Mouse (Mus musculus) lung, postnatal 36 days (tissue): Measurements from ENCODE around the gene Apeh.
A peak's percentile ranks its signal among the peaks of the same experiment; 100 is the strongest.

ENCODE experiments used
- DNase-seq: peaks from one replicate; pipeline ENCODE4 v3.0.0; 2022; ENCODE audit warnings: mixed read lengths

The Apeh gene

DNA sequence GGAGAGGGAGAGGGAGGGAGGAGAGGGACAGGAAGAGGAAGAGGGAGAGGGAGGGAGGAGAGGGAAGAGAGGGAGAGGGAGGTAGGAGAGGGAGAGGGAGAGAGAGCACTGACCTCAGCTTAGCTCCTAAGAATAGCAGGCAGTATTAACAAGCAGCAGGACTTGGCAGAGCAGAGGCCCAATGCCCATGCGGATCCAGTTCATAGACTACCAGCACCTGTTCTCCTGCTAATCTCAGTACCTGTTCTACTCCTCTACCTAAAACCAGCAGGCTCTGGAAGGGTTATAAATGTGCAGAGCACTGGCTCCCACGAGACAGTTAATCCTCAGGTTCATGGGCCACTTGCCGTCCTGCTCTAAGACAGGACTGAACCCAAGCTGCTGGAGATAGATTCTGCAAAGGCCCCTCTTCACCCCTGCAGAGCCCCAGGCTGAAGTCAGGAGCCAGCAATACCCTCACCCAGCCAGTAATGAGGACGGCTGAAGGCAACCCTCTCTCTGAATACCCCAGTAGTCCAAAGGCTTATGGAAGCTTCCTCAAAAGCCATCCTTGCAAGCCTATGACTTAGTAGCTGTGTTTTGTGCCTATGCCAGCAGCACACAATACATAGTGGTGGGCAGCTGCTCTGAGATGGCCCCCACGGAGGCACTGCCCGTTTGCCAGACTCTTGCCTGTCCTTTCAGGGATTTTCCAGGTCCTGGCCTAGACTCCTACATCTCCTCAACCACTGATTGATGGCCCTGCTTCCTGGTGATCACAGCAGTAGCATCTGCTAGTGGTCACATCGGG is 21.1 kb downstream of the Apeh start:
- DNase-seq, result no peak

DNA sequence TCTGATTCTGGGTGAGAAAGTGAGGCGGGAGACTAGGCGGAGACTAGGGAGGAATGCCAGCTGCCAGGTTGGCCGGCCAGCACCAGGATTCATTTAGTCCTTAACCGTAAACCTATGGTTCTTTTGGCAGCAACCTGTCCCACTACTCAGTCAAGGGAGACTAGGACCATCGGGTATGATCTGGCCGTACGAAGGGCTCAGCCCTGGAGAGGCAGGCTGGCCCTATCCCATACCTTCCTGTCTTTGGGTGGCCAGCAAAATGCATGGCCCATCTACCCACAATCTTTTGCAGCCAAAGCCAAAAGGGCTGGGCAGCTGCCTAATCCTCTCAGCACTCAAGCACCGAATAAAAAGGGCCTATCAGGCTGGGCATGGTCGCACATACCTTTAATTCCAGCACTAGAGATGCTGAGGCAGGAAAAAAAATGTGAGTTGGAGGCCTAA is 21.9 kb downstream of the Apeh start:
- DNase-seq, result no peak

DNA sequence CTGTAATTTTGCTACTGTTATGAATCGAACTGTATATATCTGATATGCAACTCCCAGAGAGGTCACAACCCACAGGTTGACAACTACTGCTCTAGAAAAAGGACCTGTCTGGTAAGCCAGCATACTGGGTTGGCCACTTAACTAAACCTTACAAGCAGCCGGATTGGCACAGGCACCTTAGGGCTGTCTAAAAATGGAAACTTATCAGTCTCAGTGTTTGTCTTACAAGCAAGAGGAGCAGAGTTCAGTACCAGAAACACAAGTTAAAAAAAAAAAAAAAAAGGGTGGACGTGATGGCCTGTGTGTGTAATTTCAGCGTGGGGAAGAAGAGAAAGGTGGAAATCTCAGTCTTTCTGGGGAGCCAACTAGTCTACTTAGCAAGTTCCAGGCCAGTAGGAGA is 22.6 kb downstream of the Apeh start:
- no peak for DNase-seq

DNA sequence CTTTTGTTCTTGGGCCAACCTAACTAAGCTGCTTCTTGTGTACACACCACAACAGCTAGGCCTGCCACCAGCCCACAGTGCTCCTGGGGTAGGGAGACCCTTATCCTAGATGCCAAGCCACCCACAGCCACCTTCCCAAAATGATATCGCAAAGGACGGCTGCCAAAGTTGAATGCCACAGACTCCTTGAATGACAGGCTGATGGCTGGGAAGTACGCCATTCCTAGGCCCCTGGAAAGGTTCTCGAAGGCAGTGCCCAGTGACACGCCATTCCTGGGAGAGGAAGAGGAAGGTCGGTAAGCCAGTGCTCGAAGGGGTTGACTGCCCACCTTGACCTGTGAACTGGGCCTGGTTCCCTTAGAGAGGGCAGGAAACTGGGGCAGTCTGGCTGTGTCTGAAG is 24.9 kb downstream of the Apeh start:
- DNase-seq, result no peak

DNA sequence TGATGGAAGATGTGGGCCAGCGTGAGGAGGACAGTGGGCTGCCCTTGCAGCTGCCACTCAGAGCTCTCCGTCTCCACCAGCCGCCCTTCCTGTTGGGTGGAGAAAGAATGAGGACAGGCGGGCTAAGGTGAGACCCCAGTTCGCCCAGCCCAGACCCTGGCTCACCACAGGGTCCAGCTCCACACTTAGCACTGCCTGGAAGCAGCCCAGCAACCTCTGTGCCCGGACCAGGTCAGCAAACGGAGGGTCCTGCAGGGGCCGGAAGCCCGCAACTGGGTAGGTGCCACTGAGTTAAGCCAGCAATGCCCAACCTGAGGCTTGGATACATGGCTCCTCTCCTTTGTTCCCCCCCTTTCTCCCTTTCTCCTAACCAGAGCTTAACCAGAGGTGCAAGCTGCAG is 25.4 kb downstream of the Apeh start:
- no peak for DNase-seq

DNA sequence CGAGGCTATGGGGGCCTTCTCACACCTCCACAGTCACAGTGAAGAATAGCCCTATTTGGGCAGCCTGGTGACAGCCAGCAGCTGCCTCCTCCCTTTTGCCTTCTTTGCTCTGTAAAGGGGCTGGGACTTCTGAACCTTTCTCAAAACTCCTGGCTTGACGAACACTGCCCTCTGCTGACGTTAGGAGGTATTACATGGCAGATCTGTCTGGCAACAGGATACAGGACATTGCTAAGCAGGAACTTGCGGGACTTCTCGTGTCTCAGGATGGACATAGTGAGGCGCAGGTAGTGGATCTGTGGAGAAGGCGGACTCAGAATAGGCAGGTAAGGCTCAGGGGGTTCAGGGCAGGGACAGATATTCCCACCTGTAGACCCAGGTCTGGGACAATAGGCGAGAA is 26.5 kb downstream of the Apeh start:
- DNase-seq, result peak; percentile 93

DNA sequence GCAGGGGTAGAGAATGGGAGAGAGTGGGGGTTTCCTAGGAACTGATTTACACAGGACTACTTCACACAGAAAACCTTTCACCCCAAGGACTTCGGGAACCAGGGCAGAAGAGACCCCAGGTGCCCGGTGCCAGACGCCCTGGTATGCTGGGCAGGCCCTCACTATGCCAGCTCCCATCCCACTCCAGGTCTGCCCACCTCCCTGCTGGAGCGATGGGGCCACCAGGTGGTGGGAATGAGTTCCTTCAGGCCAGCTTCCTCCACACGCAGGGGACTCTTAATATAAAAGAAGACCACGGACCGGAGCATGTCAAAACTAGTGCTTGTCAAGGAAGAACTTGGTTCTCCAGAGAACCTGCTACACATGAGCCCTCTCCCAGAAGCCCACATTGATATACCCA is 27.2 kb downstream of the Apeh start:
- DNase-seq, result no peak

DNA sequence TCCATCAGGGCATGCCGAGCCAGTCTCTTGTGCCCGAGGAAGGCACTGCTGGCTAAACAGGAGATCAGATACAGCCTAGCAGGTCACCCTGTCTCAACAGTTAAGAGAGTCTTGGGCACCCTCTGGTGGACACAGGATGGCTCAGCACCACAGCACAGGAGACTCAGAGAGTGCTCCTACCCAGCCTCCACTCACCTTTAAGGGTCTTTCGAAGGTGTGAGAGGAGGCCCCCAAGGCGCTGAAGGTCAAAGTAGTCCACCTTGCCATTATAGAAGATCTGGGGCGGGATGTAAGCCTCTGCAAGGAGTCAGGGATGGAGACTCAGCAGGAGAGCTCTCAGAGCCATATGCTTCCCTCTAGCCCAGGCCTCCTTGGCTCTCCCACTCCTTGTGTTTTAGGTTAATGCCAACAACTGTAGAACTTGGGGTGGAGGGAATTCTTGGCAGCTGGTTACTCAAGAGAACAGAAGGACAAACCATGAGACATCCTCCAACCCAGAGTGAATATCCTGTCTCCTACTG is 28.9 kb downstream of the Apeh start:
- peak; percentile 80 for DNase-seq

DNA sequence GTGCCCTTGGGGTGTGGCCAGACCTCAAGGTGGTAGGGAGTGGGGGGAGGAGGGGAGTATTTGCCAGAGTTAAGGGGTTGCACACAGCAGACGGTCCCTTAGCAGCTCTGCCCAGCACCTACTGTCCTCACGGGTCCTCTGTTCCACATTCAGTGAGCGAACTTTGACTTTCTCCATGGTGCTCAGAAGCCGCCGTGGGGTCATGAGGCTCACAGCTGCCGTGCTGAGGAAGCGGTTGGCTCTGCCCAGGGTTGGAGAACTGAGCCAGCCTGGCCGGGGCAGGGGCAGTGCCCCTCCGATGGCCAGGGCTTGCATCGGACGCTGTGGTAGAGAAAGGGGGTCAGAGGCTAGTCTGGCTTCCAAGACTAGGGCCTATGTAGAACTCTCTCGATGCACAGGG is 31.0 kb downstream of the Apeh start:
- DNase-seq, result no peak

DNA sequence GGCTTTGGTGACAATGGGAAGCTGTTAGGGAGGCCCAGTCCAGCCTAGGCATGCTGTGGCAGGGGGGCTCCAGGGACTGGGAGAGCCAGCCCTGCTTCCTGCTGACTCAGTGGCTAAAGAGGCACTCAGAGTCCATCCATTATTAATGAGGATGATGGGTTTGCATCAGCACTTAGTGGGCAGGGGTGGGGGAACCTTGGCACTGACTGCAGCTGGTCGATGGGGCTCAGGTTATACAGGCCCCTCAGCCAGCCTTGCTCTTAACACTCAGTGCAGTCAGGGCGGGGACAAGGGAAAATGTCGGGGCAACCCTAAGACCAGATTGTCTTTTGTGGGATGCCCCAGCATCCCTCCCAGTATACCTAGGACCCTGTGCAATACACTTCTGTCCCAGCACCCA is 32.3 kb downstream of the Apeh start:
- no peak for DNase-seq

DNA sequence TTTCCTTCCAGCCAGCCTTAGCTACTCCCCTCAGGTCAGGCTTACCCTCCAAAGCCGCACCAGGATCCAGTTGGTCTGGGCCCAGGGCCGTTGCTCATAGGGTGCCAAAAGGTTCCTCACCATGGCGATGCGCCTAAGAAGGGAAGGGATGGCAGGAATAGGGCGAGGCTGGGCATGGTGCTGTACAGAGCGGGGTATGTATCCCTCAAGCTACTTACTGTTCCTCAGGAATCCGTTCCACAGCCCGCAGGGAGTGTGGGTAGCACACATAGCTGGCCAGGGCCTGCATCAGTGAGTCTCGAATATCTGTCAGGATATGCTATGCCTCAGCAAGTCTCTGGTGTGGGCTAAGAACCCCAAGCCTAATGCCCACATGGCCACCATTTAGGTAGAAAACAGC is 36.1 kb downstream of the Apeh start:
- no peak for DNase-seq

DNA sequence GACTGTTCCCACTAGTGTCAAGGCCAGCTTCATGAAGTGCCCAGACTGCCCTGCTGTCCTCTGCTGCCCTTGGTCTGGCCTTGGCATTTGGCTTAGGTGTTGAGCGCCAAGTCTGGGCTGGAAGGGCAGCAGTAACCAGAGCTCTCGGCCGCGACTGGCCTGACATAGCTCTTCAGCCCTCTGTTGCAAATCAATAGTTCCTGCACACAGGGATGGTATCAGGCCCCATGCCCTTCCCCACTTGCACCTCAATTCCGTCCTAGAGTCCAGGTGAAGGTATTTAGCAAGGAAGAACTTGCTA is 37.2 kb downstream of the Apeh start:
- no peak for DNase-seq

DNA sequence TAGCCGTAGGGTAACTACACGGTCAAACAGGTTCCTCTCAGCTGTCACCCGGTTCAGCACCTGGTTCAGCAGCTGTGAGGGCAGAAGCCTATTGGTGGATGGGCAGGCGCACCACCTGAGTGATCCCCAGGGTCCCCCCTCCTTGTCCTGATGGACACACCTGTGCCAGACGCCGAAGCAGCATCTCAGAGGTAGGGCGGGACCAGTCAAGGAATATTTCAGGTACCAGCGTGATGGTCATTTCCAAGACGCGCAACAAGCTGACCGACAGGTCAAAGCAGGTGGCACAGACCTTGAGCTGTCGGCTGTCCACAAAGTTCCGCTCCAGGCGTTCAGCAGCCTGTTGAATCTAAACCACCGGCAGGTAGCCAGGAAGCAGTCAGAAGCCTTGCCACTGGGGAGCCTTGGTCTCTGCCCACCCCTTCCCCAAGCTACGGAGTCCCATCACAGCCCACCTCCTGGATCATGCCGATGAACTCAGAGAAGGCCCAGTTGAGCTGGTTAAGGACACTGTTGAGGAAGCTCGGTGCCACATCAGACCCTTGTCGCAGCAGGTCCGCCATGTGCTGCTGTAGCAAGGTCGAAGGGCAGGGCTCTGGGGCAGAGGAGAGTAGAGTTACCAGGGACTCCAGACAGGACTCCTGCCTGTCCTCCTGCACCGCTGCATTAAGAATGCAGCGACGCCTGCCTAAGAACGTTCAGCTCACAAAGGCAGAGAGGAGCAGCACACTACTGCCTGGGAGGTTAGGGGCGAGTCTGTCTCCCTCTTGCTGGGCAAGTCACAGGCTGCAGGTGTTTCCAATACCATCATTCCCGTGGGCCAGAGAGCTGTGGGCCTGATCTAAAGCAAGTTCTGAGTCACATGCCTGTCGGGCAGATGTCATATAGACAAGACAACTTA is 37.8 kb downstream of the Apeh start:
- no peak for DNase-seq

DNA sequence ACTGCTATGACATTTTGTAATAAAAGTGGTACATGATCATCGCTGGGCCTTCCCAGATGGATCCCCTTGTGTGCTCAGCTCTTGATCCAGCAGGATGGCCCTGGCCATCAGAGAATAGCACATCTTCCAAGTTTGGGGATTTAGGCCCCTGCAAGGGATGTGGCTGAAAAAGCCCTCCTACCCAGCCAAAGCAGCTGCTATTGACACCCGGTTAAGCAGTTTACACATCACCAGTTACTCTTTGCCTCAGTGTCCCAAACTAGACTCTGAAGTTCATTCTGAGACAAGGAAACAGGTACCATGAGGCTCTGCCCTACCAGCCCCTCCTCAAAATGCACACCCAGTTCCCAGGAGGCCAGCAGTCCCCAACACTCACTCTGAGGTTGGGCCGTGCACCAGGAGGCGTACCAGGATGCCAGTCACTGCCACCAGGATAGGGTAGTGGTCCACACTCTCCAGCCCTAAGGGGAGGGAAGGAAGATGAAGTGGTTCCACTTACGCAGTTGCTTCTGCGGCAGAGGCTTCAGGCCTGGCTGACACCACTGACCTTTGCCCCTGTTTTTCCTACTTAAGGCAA is 38.7 kb downstream of the Apeh start:
- DNase-seq, result no peak

DNA sequence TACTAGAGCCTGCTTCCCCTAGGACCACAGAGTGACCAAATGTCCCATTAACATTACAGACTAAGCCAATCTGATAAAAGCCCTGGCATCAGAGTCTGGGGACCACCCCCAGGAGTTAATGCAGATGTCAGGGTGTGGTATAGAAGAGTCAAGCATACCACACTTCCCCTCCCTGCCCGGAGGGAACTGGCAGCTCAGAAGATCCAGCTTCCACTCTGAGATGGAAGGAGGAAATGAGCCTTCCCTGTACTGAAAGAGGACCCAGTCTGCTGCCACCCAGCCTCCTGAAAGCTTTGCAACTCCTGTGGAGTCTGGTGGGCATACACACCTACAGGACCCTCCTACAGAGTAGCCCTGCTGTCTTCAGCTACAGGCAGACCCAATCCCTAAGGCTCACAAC is 39.3 kb downstream of the Apeh start:
- DNase-seq, result no peak

DNA sequence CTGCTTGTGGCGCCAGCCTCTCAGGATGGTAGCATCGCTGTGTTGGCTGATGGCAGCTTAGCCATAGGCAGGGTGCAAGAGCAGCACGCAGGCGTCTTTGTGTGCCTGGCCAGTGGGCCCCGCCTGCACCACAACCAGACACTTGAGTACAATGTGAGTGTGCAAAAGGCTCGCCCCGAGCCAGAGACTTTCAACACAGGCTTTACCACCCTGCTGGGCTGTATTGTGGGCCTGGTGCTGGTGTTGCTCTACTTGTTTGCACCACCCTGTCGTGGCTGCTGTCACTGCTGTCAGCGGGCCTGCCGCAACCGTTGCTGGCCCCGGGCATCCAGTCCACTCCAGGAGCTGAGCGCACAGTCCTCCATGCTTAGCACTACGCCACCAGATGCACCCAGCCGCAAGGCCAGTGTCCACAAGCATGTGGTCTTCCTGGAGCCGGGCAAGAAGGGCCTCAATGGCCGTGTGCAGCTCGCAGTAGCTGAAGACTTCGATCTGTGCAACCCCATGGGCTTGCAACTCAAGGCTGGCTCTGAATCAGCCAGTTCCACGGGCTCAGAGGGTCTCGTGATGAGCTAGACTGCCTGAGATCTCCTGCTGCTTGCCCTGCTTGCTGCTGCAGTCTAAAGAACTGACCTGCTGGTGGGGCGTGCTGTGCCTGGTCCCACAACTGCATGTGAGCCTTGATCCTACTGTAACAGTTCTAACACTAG is 39.9 kb downstream of the Apeh start:
- DNase-seq, result no peak

DNA sequence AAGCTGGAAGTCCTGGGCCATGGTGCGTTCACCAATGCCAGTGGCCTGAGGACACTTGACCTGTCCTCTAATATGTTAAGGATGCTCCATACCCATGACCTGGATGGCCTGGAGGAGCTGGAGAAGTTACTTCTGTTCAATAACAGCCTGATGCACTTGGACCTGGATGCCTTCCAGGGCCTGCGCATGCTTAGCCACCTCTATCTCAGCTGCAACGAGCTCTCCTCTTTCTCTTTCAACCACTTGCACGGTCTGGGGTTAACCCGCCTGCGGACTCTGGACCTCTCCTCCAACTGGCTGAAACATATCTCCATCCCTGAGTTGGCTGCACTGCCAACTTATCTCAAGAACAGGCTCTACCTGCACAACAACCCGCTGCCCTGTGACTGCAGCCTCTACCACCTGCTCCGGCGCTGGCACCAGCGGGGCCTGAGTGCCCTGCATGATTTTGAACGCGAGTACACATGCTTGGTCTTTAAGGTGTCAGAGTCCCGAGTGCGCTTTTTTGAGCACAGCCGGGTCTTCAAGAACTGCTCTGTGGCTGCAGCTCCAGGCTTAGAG is 40.7 kb downstream of the Apeh start:
- DNase-seq, result no peak

DNA sequence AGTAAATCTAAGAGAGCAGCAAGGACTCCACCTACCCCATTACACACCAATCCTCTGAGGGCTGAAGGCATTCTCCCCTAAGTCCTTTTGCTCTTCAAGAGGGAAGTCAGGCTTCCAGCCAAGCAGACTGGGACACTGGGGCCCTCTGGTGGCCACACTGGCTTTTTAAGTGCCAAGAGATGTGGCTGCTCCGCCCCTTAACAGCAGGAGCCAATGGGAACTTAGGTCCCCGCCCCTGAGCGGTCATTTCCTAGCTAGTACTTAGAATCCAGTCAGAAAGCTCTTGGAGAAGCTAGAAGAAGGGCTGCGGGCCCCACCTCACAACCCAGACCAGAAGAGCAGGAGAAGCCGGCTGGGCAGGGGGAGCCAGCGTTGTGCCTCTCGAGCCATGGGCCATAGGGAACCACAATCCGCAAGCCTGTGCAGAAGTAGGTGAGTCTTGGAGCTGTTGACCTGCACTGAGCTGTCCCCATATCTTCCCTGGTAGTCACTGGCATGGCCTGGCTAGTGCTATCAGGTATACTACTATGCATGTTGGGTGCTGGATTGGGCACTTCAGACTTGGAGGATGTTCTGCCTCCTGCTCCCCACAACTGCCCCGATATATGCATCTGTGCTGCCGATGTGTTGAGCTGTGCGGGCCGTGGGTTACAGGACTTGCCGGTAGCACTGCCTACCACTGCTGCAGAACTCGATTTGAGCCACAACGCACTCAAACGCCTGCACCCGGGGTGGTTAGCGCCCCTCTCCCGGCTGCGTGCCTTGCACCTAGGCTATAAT is 41.3 kb downstream of the Apeh start, which contains the start of gene Amigo3:
Amigo3 (plus strand) TSS at position 275 of the 780 bp plus-strand sequence.
- peak; percentile 99 for DNase-seq

DNA sequence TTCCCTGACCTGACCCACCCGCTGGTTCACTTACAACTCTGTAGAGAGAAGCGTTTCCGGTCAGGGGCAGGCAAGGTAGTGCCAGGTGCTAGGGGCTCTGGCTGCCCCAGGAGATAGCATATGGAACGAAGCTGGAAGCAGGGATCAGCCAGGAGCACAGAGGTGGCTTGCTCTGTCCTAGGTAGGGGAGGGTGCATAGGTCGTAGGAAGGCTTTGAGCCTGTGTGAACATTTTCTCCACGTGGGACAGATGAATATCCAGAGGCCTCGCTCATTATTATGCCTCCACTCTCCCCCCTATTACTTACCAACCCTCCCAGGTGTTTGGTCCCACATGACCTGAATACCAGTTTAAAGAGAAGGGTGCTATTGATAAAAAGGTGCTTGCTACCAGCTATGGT is 42.0 kb downstream of the Apeh start:
- DNase-seq, result no peak

DNA sequence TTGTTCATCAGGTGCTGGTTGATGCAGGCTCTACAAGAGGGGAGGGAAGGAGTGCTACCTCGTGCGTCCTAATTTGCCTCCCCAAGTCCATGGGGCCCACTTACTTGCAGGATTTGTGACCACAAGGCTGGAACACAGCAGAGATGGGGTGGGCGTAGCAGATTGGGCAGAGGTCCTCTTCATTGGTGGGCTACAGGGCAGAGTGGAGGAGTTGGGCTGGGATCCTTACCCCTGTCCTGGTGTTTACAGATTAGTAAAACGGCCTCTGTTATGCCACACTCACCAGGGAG is 42.5 kb downstream of the Apeh start:
- DNase-seq, result no peak

DNA sequence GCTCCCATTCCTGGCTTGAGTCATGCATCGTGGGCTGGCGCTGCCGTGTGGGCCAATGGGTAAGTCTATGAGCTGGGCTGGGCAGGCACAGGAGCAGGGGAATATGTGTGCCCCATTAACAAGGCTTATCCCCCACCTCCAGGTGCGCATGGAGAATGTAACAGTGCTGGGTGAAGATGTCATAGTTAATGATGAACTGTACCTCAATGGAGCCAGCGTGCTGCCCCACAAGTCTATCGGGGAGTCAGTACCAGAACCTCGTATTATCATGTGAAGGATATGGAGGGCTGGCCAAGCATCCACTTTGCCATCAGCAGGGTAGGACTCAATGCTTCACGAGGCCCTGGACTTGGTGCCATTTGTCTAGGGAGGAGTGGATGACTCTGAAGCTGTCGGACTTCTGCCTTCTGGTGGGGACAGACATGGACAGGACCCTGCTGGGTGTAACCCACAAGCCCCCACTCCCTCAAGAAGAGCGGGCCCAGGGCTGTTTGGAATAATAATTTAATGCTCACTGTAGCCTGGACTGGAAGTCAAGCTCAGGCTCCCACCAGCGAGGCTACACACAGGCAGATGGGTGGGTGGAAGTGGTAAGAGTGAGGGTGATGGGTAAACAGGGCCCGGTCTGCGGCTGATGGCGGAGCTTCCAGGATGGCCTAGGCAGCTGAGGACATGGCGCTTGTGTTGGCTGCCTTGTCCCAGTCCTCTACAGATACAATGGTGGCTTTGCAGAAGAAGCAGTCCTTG is 43.0 kb downstream of the Apeh start:
- DNase-seq, result no peak
